In the genomic region with DNA sequence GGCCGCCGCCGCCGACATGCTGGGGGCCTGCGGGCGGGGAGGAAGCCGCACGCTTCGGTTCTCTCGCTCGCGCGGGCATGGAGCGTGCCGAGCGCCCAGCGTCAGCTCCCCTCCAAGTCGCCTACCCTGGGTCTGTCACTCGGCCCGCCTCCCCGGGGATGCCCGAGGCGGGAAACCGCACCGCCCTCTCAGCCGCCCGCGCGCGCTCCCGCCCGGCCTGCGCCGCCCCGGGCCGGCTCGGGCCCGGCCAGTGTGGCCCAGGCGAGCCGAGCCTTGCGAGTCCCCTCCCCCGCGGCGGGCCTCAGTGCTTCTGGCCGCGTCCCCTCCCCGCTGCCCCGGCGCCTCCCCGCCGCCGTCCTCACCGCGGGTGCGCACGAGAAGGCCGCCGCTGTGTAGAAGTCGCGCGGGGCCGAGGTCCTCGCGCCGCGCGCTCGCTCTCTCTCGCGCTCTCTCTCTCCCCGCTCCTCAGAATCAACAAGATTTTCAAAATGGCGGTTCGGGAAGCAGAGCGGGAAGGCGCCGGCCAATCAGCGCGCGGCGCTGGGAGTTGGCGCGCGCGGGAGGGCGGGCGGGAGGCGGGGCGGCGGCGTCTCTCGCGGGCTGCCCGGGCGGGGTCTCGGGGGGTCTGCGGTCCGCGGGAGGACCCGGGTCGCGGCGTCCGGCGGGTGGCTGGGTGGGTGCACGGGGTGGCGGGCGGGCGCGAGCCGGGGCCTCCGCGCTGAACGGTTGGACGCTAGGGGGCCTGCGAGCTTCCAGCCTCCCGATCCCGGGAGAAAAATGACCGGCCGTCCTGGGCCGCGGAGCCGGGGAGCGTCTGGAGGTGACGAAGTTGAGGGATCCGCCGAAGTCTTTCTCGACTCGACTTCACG, we compare ENCODE assay signal across 8 mouse cellular contexts. TPM values are rescaled to one million over a fixed set of nuclear protein-coding genes. Genes with fewer than 3 reads are reported as not detected.
A peak's percentile ranks its signal among the peaks of the same experiment; 100 is the strongest.
DNase-seq lines count a peak whose midpoint lies in the region; ATAC-seq lines count a peak whose summit lies in the region.

A gene (minus strand): TSS at position 491 of the 869 bp plus-strand sequence.

- H3K4me2 ChIP-seq in heart, embryonic 15.5 days, result peak within 1 kb of the TSS; percentile 76
- peak within 1 kb of the TSS; percentile 82 for H3K4me2 ChIP-seq in liver, embryonic 13.5 days
- peak within 1 kb of the TSS; percentile 72 for H3K4me2 ChIP-seq in stomach, embryonic 14.5 days (replicated peaks; ENCODE audit: low read depth, low read length)

- H3K27ac ChIP-seq in forebrain, embryonic 10.5 days, result peak within 1 kb of the TSS; percentile 100
- peak within 1 kb of the TSS; percentile 100 for H3K27ac ChIP-seq in heart, embryonic 15.5 days
- H3K27ac ChIP-seq in liver, embryonic 13.5 days, result peak within 1 kb of the TSS; percentile 98
- H3K27ac ChIP-seq in stomach, embryonic 14.5 days (ENCODE audit: low read length), result peak within 1 kb of the TSS; percentile 100

- DNase-seq in CD8-positive naive resting alpha-beta T cell, adult 2 months (ENCODE audit: low read depth in 2 of 2, low spot score in 2 of 2), result peak; percentile 63 to 72
- peak; percentile 81 for DNase-seq in c-Kit-negative CD71-positive TER-119-positive erythroid progenitor cells, embryonic 14.5 days (ENCODE audit: low read depth, low spot score)
- peak; percentile 91 for DNase-seq in forebrain, embryonic 10.5 days (ENCODE audit: extremely low spot score, low spot score)
- DNase-seq in kidney, postnatal 25 days, result peak; percentile 83 to 92
- DNase-seq in liver, embryonic 13.5 days, result peak; percentile 80
- peak; percentile 81 to 85 for DNase-seq in natural killer cell, adult 2 months (ENCODE audit: low spot score in 2 of 2)

- H3K27me3 ChIP-seq in forebrain, embryonic 10.5 days (ENCODE audit: poor library complexity, severe bottlenecking), result no peaks in the 10 kb centered on the region
- H3K27me3 ChIP-seq in heart, embryonic 15.5 days, result no peaks in the 10 kb centered on the region
- H3K27me3 ChIP-seq in liver, embryonic 13.5 days, result no peaks in the 10 kb centered on the region
- H3K27me3 ChIP-seq in stomach, embryonic 14.5 days (ENCODE audit: control insufficient read depth, insufficient read depth, low read length), result no peaks in the 10 kb centered on the region

- peak within 1 kb of the TSS; percentile 99 for H3K4me3 ChIP-seq in forebrain, embryonic 10.5 days
- H3K4me3 ChIP-seq in heart, embryonic 15.5 days, result peak within 1 kb of the TSS; percentile 87
- H3K4me3 ChIP-seq in liver, embryonic 13.5 days (replicated peaks), result peak within 1 kb of the TSS; percentile 99
- H3K4me3 ChIP-seq in stomach, embryonic 14.5 days (ENCODE audit: low read depth, low read length), result peak within 1 kb of the TSS; percentile 84

- H3K9ac ChIP-seq in heart, embryonic 15.5 days, result peak within 1 kb of the TSS; percentile 86
- peak within 1 kb of the TSS; percentile 100 for H3K9ac ChIP-seq in liver, embryonic 13.5 days
- H3K9ac ChIP-seq in stomach, embryonic 14.5 days (replicated peaks; ENCODE audit: low read depth, low read length), result peak within 1 kb of the TSS; percentile 93

- ATAC-seq in heart, embryonic 15.5 days (replicated peaks; ENCODE audit: insufficient number of reproducible peaks, insufficient read depth, low FRiP score, low read depth), result peak; percentile 90
- ATAC-seq in liver, embryonic 13.5 days (ENCODE audit: low read depth), result peak; percentile 77
- ATAC-seq in stomach, embryonic 14.5 days (ENCODE audit: insufficient number of reproducible peaks, insufficient read depth, low FRiP score, low read depth), result peak; percentile 92

- WGBS in forebrain, embryonic 10.5 days, result under 1% methylated on average over 128 of the region's 129 CpGs
- WGBS in heart, embryonic 15.5 days, result under 1% methylated on average over 88 of the region's 129 CpGs
- under 1% methylated on average over 91 of the region's 129 CpGs for WGBS in liver, embryonic 13.5 days (ENCODE audit: insufficient replicate concordance)
- 1% methylated on average over 118 of the region's 129 CpGs for WGBS in stomach, embryonic 14.5 days

- H3K4me1 ChIP-seq in forebrain, embryonic 10.5 days, result peaks cover 30% of the 10 kb centered on the region
- H3K4me1 ChIP-seq in heart, embryonic 15.5 days (replicated peaks), result peaks cover 34% of the 10 kb centered on the region
- peaks cover 65% of the 10 kb centered on the region for H3K4me1 ChIP-seq in liver, embryonic 13.5 days (replicated peaks)
- peaks cover 15% of the 10 kb centered on the region for H3K4me1 ChIP-seq in stomach, embryonic 14.5 days (ENCODE audit: control insufficient read depth, insufficient read depth, low read length)

- no peaks in the 10 kb centered on the region for H3K9me3 ChIP-seq in forebrain, embryonic 10.5 days
- no peaks in the 10 kb centered on the region for H3K9me3 ChIP-seq in heart, embryonic 15.5 days (replicated peaks)
- no peaks in the 10 kb centered on the region for H3K9me3 ChIP-seq in liver, embryonic 13.5 days (replicated peaks)
- no peaks in the 10 kb centered on the region for H3K9me3 ChIP-seq in stomach, embryonic 14.5 days (ENCODE audit: control insufficient read depth, low read depth, low read length)

- H3K36me3 ChIP-seq in forebrain, embryonic 10.5 days (replicated peaks), result peaks cover 31% of the 10 kb centered on the region
- H3K36me3 ChIP-seq in heart, embryonic 15.5 days, result 0 out of 2 replicates have a peak, but pooled peaks cover 3% of the 10 kb centered on the region
- peaks cover 24% of the 10 kb centered on the region for H3K36me3 ChIP-seq in liver, embryonic 13.5 days
- peaks cover 9% of the 10 kb centered on the region for H3K36me3 ChIP-seq in stomach, embryonic 14.5 days (ENCODE audit: control insufficient read depth, insufficient read depth, low read length)

RNA-seq across cellular contexts. Expression of the gene that starts here (rescaled TPM):
- 434 and 448 TPM in 2 replicates for polyA plus RNA-seq in forebrain, embryonic 10.5 days (2016; fragmentation: Nextera tagmentation; extraction: Ambion mirVana)
- polyA plus RNA-seq in heart, embryonic 15.5 days (2015; fragmentation: Nextera tagmentation; extraction: Ambion mirVana), result 141 and 143 TPM in 2 replicates
- 493 and 566 TPM in 2 replicates for polyA plus RNA-seq in liver, embryonic 13.5 days (2015; fragmentation: Nextera tagmentation; extraction: Ambion mirVana)
- 271 and 280 TPM in 2 replicates for polyA plus RNA-seq in stomach, embryonic 14.5 days (2014; fragmentation: Nextera tagmentation; extraction: Ambion mirVana)

Comparison
In these comparisons a context has a peak if more than half of its experiments do, and no peak if none do; other contexts are left out.
1. Peak in every context shown above with its lines: DNase-seq, ATAC-seq, H3K4me3 ChIP-seq and H3K27ac ChIP-seq.